Mouse (Mus musculus): ENCODE measurements around the gene Hlx. TPM values are rescaled to one million over a fixed set of nuclear protein-coding genes. Genes with fewer than 3 reads are reported as not detected.

Gene Hlx
- polyA plus RNA-seq, 1 experiment from 2014 or later, result 20.2 TPM

- Histone ChIP-seq H3K4me1 (replicated peaks; ENCODE audit: control insufficient read depth, insufficient read depth, low read length) (no peaks in the 10 kb centered on the region), H3K27ac (ENCODE audit: low read depth, low read length) (no peak overlapping the region), H3K36me3 (ENCODE audit: control insufficient read depth, insufficient read depth) (no peaks in the 10 kb centered on the region), H3K27me3 (replicated peaks; ENCODE audit: control insufficient read depth, insufficient read depth, low read length) (peaks cover 6% of the 10 kb centered on the region; the same call in 1 of the 2 replicates), H3K4me3 (ENCODE audit: low read depth, low read length) (no peak overlapping the region), H3K4me2 (replicated peaks; ENCODE audit: low read depth) (no peak overlapping the region), H3K9me3 (ENCODE audit: control insufficient read depth) (no peaks in the 10 kb centered on the region), H3K9ac (ENCODE audit: low read depth, low read length) (no peak overlapping the region)
- no peak for ATAC-seq
- WGBS, result 81% methylated on average over 4 of the region's 4 CpGs
- no peak for TF ChIP-seq CTCF (IDR thresholded peaks at IDR 0.05; ENCODE audit: low read depth)
These were observed 24.7 kb downstream of the Hlx start for GRCm38 (mm10) chr1:184707532-184708248.

GRCm38 (mm10) chr1:184704901-184705300 lies 27.5 kb downstream of the Hlx start:
- no peaks in the 10 kb centered on the region for H3K9me3 ChIP-seq (ENCODE audit: control insufficient read depth)
- no peak overlapping the region for H3K4me3 ChIP-seq (ENCODE audit: low read depth, low read length)
- H3K4me1 ChIP-seq (replicated peaks; ENCODE audit: control insufficient read depth, insufficient read depth, low read length), result no peaks in the 10 kb centered on the region
- H3K36me3 ChIP-seq (ENCODE audit: control insufficient read depth, insufficient read depth), result no peaks in the 10 kb centered on the region
- no peak for TF ChIP-seq CTCF (IDR thresholded peaks at IDR 0.05; ENCODE audit: low read depth)
- ATAC-seq, result no peak
- peaks cover 6% of the 10 kb centered on the region; the same call in 1 of the 2 replicates for H3K27me3 ChIP-seq (replicated peaks; ENCODE audit: control insufficient read depth, insufficient read depth, low read length)
- H3K27ac ChIP-seq (ENCODE audit: low read depth, low read length), result no peak overlapping the region
- 42% methylated on average over 3 of the region's 3 CpGs for WGBS
- H3K9ac ChIP-seq (ENCODE audit: low read depth, low read length), result no peak overlapping the region
- H3K4me2 ChIP-seq (replicated peaks; ENCODE audit: low read depth), result no peak overlapping the region

GRCm38 (mm10) chr1:184699295-184699694 lies 33.1 kb downstream of the Hlx start:
- TF ChIP-seq CTCF (IDR thresholded peaks at IDR 0.05; ENCODE audit: low read depth), result peak; percentile 50
- Histone ChIP-seq H3K9ac (ENCODE audit: low read depth, low read length) (no peak overlapping the region), H3K4me3 (ENCODE audit: low read depth, low read length) (no peak overlapping the region), H3K9me3 (ENCODE audit: control insufficient read depth) (no peaks in the 10 kb centered on the region), H3K27me3 (replicated peaks; ENCODE audit: control insufficient read depth, insufficient read depth, low read length) (no peaks in the 10 kb centered on the region), H3K4me1 (replicated peaks; ENCODE audit: control insufficient read depth, insufficient read depth, low read length) (no peaks in the 10 kb centered on the region), H3K27ac (ENCODE audit: low read depth, low read length) (no peak overlapping the region), H3K36me3 (ENCODE audit: control insufficient read depth, insufficient read depth) (no peaks in the 10 kb centered on the region), H3K4me2 (replicated peaks; ENCODE audit: low read depth) (no peak overlapping the region)
- 84% methylated on average over 1 of the region's 1 CpGs for WGBS
- ATAC-seq, result no peak

GRCm38 (mm10) chr1:184695451-184695850 lies 37.0 kb downstream of the Hlx start:
- Histone ChIP-seq H3K4me2 (replicated peaks; ENCODE audit: low read depth) (no peak overlapping the region), H3K9ac (ENCODE audit: low read depth, low read length) (no peak overlapping the region), H3K9me3 (ENCODE audit: control insufficient read depth) (no peaks in the 10 kb centered on the region), H3K36me3 (ENCODE audit: control insufficient read depth, insufficient read depth) (no peaks in the 10 kb centered on the region), H3K27me3 (replicated peaks; ENCODE audit: control insufficient read depth, insufficient read depth, low read length) (no peaks in the 10 kb centered on the region), H3K27ac (ENCODE audit: low read depth, low read length) (no peak overlapping the region), H3K4me3 (ENCODE audit: low read depth, low read length) (no peak overlapping the region), H3K4me1 (replicated peaks; ENCODE audit: control insufficient read depth, insufficient read depth, low read length) (no peaks in the 10 kb centered on the region)
- 69% methylated on average over 2 of the region's 2 CpGs for WGBS
- no peak for TF ChIP-seq CTCF (IDR thresholded peaks at IDR 0.05; ENCODE audit: low read depth)
- ATAC-seq, result no peak

GRCm38 (mm10) chr1:184692204-184692904 lies 40.1 kb downstream of the Hlx start:
- Histone ChIP-seq H3K27ac (ENCODE audit: low read depth, low read length) (no peak overlapping the region), H3K36me3 (ENCODE audit: control insufficient read depth, insufficient read depth) (no peaks in the 10 kb centered on the region), H3K9me3 (ENCODE audit: control insufficient read depth) (no peaks in the 10 kb centered on the region), H3K9ac (ENCODE audit: low read depth, low read length) (no peak overlapping the region), H3K4me2 (replicated peaks; ENCODE audit: low read depth) (no peak overlapping the region), H3K27me3 (replicated peaks; ENCODE audit: control insufficient read depth, insufficient read depth, low read length) (no peaks in the 10 kb centered on the region), H3K4me3 (ENCODE audit: low read depth, low read length) (no peak overlapping the region), H3K4me1 (replicated peaks; ENCODE audit: control insufficient read depth, insufficient read depth, low read length) (no peaks in the 10 kb centered on the region)
- WGBS, result 66% methylated on average over 10 of the region's 10 CpGs
- ATAC-seq, result no peak
- no peak for TF ChIP-seq CTCF (IDR thresholded peaks at IDR 0.05; ENCODE audit: low read depth)

- no peak for TF ChIP-seq CTCF (IDR thresholded peaks at IDR 0.05; ENCODE audit: low read depth)
- Histone ChIP-seq H3K4me1 (replicated peaks; ENCODE audit: control insufficient read depth, insufficient read depth, low read length) (no peaks in the 10 kb centered on the region), H3K9me3 (ENCODE audit: control insufficient read depth) (no peaks in the 10 kb centered on the region), H3K27me3 (replicated peaks; ENCODE audit: control insufficient read depth, insufficient read depth, low read length) (no peaks in the 10 kb centered on the region), H3K27ac (ENCODE audit: low read depth, low read length) (no peak overlapping the region), H3K4me3 (ENCODE audit: low read depth, low read length) (no peak overlapping the region), H3K36me3 (ENCODE audit: control insufficient read depth, insufficient read depth) (no peaks in the 10 kb centered on the region), H3K9ac (ENCODE audit: low read depth, low read length) (no peak overlapping the region), H3K4me2 (replicated peaks; ENCODE audit: low read depth) (no peak overlapping the region)
- WGBS, result 78% methylated on average over 8 of the region's 8 CpGs
- ATAC-seq, result no peak
These were observed 41.2 kb downstream of the Hlx start for GRCm38 (mm10) chr1:184691240-184691639.
